Mouse (Mus musculus) neutrophil, adult 65 days (primary cell): ENCODE results near the gene Nckap5. TPM values are rescaled to one million over a fixed set of nuclear protein-coding genes. Genes with fewer than 3 reads are reported as not detected.

Source experiments
- total RNA-seq: library from RNA; stranded (reverse); gene quantifications from 2 replicates; pipeline ENCODE4 v1.2.4, GENCODE M21; 2023

The Nckap5 gene
- total RNA-seq: not detected in 2 replicates

GRCm38 (mm10) chr1:126830031-126830927 is at the start of gene Nckap5:
Gene Nckap5, minus strand, starts transcription at chr1:126830799.

GRCm38 (mm10) chr1:125912601-125913600 is 917.7 kb downstream of the Nckap5 start, which contains the start of gene Lypd1:
Gene Lypd1, minus strand, starts transcription at chr1:125913101.

